Mouse (Mus musculus) embryonic facial prominence, embryonic 15.5 days (tissue): ENCODE results near the gene Thegl. TPM values are rescaled to one million over a fixed set of nuclear protein-coding genes. Genes with fewer than 3 reads are reported as not detected.
A peak's percentile ranks its signal among the peaks of the same experiment; 100 is the strongest.

Experiments used
- ATAC-seq: fragments of 200-750 bp; cut with Nextera tagmentation; 2 replicates; pipeline ENCODE4 v1.8.0; 2017; ENCODE audit warnings: low read depth, moderate TSS enrichment; ENCODE audit not compliant: insufficient number of reproducible peaks, low FRiP score, low TSS enrichment
- H3K27ac ChIP-seq: fragments of 300-500 bp; sonication (generic); replicated peaks from 2 replicates; pipeline ENCODE4 v1.5.1; 2015; ENCODE audit warnings: mild to moderate bottlenecking, inconsistent platforms
- H3K27me3 ChIP-seq: fragments of 300-500 bp; sonication (generic); 2 replicates; pipeline ENCODE4 v1.6.1; 2015; ENCODE audit warnings: inconsistent platforms
- H3K36me3 ChIP-seq: fragments of 300-500 bp; sonication (generic); 2 replicates; pipeline ENCODE4 v1.6.1; 2015; ENCODE audit warnings: mild to moderate bottlenecking, inconsistent platforms
- H3K4me1 ChIP-seq: fragments of 300-500 bp; sonication (generic); 2 replicates; pipeline ENCODE4 v1.6.1; 2015; ENCODE audit warnings: inconsistent platforms
- H3K4me2 ChIP-seq: fragments of 300-500 bp; sonication (generic); replicated peaks from 2 replicates; pipeline ENCODE4 v1.6.1; 2015; ENCODE audit warnings: mild to moderate bottlenecking, inconsistent platforms
- H3K4me3 ChIP-seq: fragments of 300-500 bp; sonication (generic); replicated peaks from 2 replicates; pipeline ENCODE4 v1.5.1; 2015; ENCODE audit warnings: mild to moderate bottlenecking, inconsistent platforms
- H3K9ac ChIP-seq: fragments of 300-500 bp; sonication (generic); 2 replicates; pipeline ENCODE4 v1.6.1; 2015; ENCODE audit warnings: inconsistent platforms
- H3K9me3 ChIP-seq: fragments of 300-500 bp; sonication (generic); replicated peaks from 2 replicates; pipeline ENCODE4 v1.6.1; 2016; ENCODE audit warnings: inconsistent platforms
- WGBS: fragments of 180-500 bp; shearing (Covaris S2); methylation state at CpG from one replicate; pipeline ENCODE4 v1.1.7; 2015; 5-methylcytosine and 5-hydroxymethylcytosine counted together
- polyA plus RNA-seq: library from polyadenylated mRNA; unstranded; fragments of >200 nt; fragmentation: Nextera tagmentation; extraction: Ambion mirVana; gene quantifications from 2 replicates; pipeline ENCODE4 v1.2.1, GENCODE M21; 2015

The Thegl gene
- polyA plus RNA-seq, 1 experiment from 2014 or later = 1.2 TPM

DNA sequence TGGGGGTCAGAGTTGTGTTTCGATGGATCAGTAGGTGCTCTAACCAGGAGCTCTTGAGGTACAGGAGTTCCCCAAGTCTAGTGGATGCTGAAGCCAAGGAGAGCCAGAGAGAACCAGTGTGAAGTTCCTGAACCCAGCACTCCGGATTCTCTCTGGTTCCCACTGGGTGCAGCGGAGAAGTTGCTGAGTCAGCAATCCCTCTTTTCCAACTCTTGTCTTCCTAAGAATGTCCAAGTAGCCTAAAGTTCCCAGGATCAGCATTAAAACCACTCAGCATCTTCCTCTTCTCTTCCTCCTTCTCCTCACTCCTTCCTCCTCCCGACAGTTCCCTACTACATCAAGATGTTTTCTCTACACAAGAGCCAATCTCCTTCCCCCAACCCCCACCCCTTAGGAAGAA, 68.6 kb downstream of the Thegl start:
- H3K36me3 ChIP-seq = no peaks in the 10 kb centered on the region
- no peak for ATAC-seq
- H3K27ac ChIP-seq = no peak overlapping the region
- H3K27me3 ChIP-seq = no peaks in the 10 kb centered on the region
- no peak overlapping the region for H3K9ac ChIP-seq
- no peaks in the 10 kb centered on the region for H3K4me1 ChIP-seq
- WGBS = 91% methylated on average over 4 of the region's 4 CpGs
- no peaks in the 10 kb centered on the region for H3K9me3 ChIP-seq
- no peak overlapping the region for H3K4me2 ChIP-seq
- H3K4me3 ChIP-seq = no peak overlapping the region

DNA sequence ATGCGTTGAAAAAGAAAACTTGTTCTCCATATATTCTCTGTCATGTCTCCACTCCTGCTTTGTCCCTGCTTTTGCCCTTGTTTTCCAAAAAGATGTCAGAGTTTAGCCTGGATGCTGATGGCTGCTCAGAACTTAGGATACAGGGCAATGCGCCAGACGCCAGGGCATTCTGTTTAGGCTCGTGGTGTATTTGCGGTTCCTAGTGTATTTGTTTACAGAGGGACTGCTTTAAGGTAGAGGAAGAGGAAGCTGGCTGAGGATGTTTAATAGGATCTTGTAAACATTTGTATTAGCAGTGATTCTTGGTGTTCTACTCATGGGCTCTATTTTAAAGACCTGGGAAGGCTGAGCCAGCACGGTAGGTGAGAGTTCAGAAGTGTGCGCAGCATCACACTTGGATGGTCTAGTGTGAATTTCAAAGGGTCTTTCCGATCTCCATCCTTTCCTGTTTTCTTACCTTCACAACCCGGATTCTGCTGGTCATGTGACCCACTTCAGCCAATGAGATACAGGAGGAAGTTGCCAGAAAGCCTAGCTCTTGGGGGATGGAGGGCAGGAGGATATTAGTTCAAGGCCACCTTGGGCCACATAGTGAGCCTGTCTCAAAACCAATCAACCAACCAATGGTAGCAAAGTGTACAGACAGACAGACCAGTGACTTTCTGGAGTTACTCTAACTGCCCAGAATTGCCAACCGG, 70.1 kb downstream of the Thegl start:
- no peak for ATAC-seq
- WGBS = 83% methylated on average over 10 of the region's 10 CpGs
- Histone ChIP-seq H3K4me1 (no peaks in the 10 kb centered on the region), H3K27me3 (no peaks in the 10 kb centered on the region), H3K27ac (no peak overlapping the region), H3K4me2 (no peak overlapping the region), H3K4me3 (no peak overlapping the region), H3K9ac (no peak overlapping the region), H3K9me3 (no peaks in the 10 kb centered on the region), H3K36me3 (no peaks in the 10 kb centered on the region)

- no peaks in the 10 kb centered on the region for H3K36me3 ChIP-seq
- H3K27ac ChIP-seq = no peak overlapping the region
- no peak for ATAC-seq
- no peaks in the 10 kb centered on the region for H3K9me3 ChIP-seq
- no peak overlapping the region for H3K4me3 ChIP-seq
- no peak overlapping the region for H3K9ac ChIP-seq
- 87% methylated on average over 7 of the region's 7 CpGs for WGBS
- H3K4me1 ChIP-seq = no peaks in the 10 kb centered on the region
- H3K4me2 ChIP-seq = no peak overlapping the region
- no peaks in the 10 kb centered on the region for H3K27me3 ChIP-seq
Measured at GRCm38 (mm10) chr5:77086541-77086940, 70.7 kb downstream of the Thegl start.

DNA sequence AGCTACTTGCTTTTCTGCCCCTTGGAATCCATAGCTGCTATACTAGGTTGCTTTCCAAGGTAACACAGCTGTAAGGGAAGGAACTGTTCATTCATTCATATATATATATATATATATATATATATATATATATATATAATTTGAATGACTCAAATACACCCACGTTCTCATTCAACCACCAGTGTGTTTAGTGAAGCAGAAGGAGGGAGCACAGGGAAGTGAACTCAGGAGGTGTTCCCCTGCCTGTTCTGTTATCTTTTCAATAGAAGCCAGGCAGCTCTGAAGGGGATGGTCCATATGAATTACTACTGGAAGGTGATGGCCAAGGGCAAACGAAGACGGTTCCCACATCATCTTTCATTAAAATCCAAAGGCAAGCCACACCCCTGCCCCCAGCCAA, 71.3 kb downstream of the Thegl start:
- Histone ChIP-seq H3K9ac (no peak overlapping the region), H3K9me3 (no peaks in the 10 kb centered on the region), H3K4me1 (no peaks in the 10 kb centered on the region), H3K27ac (no peak overlapping the region), H3K4me2 (no peak overlapping the region), H3K4me3 (no peak overlapping the region), H3K36me3 (no peaks in the 10 kb centered on the region), H3K27me3 (no peaks in the 10 kb centered on the region)
- no peak for ATAC-seq
- WGBS = 68% methylated on average over 3 of the region's 3 CpGs

- no peaks in the 10 kb centered on the region for H3K9me3 ChIP-seq
- H3K27ac ChIP-seq = no peak overlapping the region
- 41% methylated on average over 1 of the region's 1 CpGs for WGBS
- 0 out of 2 replicates have a peak, but pooled peaks cover 5% of the 10 kb centered on the region for H3K27me3 ChIP-seq
- H3K4me1 ChIP-seq = peaks cover 3% of the 10 kb centered on the region; the same call in 1 of the 2 replicates
- H3K4me2 ChIP-seq = no peak overlapping the region
- no peak for ATAC-seq
- no peak overlapping the region for H3K9ac ChIP-seq
- H3K4me3 ChIP-seq = no peak overlapping the region
- H3K36me3 ChIP-seq = no peaks in the 10 kb centered on the region
Measured at GRCm38 (mm10) chr5:77089294-77089693, 73.5 kb downstream of the Thegl start.

DNA sequence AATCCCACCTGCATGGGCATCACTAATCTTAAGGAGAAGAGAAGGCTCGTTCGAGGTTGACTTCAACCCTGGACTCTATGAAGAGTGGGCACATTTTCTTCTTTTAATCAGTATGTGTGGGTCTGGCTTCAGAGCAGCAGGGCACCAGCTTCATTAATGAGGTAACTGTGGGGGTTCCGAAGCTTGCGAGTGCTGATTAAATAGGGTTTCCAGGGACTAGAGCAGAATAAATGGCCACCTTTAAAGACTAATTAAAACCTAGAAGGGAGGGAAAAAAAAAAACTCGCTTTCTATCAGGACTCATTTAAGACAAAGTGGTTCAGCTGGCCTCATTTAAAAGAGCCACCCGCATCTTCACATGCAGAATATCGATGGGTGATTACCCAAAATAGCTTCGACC, 74.1 kb downstream of the Thegl start:
- H3K27me3 ChIP-seq = 0 out of 2 replicates have a peak, but pooled peaks cover 5% of the 10 kb centered on the region
- H3K4me2 ChIP-seq = no peak overlapping the region
- no peaks in the 10 kb centered on the region for H3K9me3 ChIP-seq
- peaks cover 8% of the 10 kb centered on the region; the same call in 1 of the 2 replicates for H3K4me1 ChIP-seq
- ATAC-seq = no peak
- H3K36me3 ChIP-seq = no peaks in the 10 kb centered on the region
- H3K9ac ChIP-seq = no peak overlapping the region
- H3K27ac ChIP-seq = no peak overlapping the region
- 69% methylated on average over 8 of the region's 8 CpGs for WGBS
- no peak overlapping the region for H3K4me3 ChIP-seq

- Histone ChIP-seq H3K27me3 (peaks cover 6% of the 10 kb centered on the region; the same call in 1 of the 2 replicates), H3K27ac (no peak overlapping the region), H3K36me3 (no peaks in the 10 kb centered on the region), H3K9ac (no peak overlapping the region), H3K4me2 (no peak overlapping the region), H3K9me3 (no peaks in the 10 kb centered on the region), H3K4me3 (no peak overlapping the region), H3K4me1 (peaks cover 15% of the 10 kb centered on the region; the same call in 1 of the 2 replicates)
- no peak for ATAC-seq
- WGBS = 65% methylated on average over 5 of the region's 5 CpGs
Measured at GRCm38 (mm10) chr5:77090521-77091096, 74.8 kb downstream of the Thegl start.

GRCm38 (mm10) chr5:77091923-77092322, 76.1 kb downstream of the Thegl start:
- Histone ChIP-seq H3K4me1 (peaks cover 16% of the 10 kb centered on the region; the same call in 1 of the 2 replicates), H3K9ac (no peak overlapping the region), H3K27ac (no peak overlapping the region), H3K27me3 (peaks cover 14% of the 10 kb centered on the region; the same call in 1 of the 2 replicates), H3K4me3 (no peak overlapping the region), H3K9me3 (no peaks in the 10 kb centered on the region), H3K4me2 (no peak overlapping the region), H3K36me3 (no peaks in the 10 kb centered on the region)
- WGBS = 82% methylated on average over 3 of the region's 3 CpGs
- ATAC-seq = no peak

DNA sequence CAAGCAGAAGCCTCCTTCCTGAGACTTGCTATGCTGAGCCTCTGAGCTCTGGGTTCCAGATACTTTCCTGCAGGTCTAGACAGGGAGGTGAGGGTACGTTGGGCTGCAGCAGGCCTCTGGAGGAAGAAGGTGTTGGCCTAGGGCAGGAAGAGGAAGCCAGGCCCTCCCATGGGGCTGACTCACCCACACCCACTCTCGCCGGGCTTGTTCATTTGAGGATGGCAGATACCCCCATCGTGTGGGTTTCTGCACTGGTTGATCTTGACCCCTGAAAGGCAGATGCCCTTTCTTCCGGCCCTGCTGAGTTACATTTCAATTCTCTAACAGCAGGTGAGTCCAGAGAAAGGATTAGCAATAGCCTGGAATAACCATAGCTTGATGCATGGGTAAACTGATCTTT, 76.7 kb downstream of the Thegl start:
- Histone ChIP-seq H3K36me3 (no peaks in the 10 kb centered on the region), H3K27ac (no peak overlapping the region), H3K27me3 (peaks cover 14% of the 10 kb centered on the region; the same call in 1 of the 2 replicates), H3K9ac (no peak overlapping the region), H3K4me1 (peaks cover 16% of the 10 kb centered on the region; the same call in 1 of the 2 replicates), H3K9me3 (no peaks in the 10 kb centered on the region), H3K4me2 (no peak overlapping the region), H3K4me3 (no peak overlapping the region)
- 67% methylated on average over 5 of the region's 5 CpGs for WGBS
- no peak for ATAC-seq

GRCm38 (mm10) chr5:77093961-77094360, 78.1 kb downstream of the Thegl start:
- no peak overlapping the region for H3K27ac ChIP-seq

GRCm38 (mm10) chr5:77094510-77095491, 79.0 kb downstream of the Thegl start:
- peak overlapping the region; percentile 99 for H3K4me2 ChIP-seq
- peak overlapping the region; percentile 39 for H3K9ac ChIP-seq
- H3K36me3 ChIP-seq = no peaks in the 10 kb centered on the region
- under 1% methylated on average over 69 of the region's 69 CpGs for WGBS
- peaks cover 14% of the 10 kb centered on the region; the same call in 1 of the 2 replicates for H3K27me3 ChIP-seq
- peak overlapping the region; percentile 61 for H3K4me3 ChIP-seq
- no peak overlapping the region for H3K27ac ChIP-seq
- ATAC-seq = peak; percentile 63
- peaks cover 16% of the 10 kb centered on the region; the same call in 1 of the 2 replicates for H3K4me1 ChIP-seq
- H3K9me3 ChIP-seq = no peaks in the 10 kb centered on the region

More at GRCm38 (mm10) chr5:77093961-77094360, 78.1 kb downstream of the Thegl start:
- Histone ChIP-seq H3K36me3 (no peaks in the 10 kb centered on the region), H3K27me3 (peaks cover 14% of the 10 kb centered on the region; the same call in 1 of the 2 replicates), H3K4me2 (peak overlapping the region; percentile 99), H3K4me1 (peaks cover 16% of the 10 kb centered on the region; the same call in 1 of the 2 replicates), H3K9ac (no peak overlapping the region), H3K4me3 (peak overlapping the region; percentile 61), H3K9me3 (no peaks in the 10 kb centered on the region)
- no peak for ATAC-seq
- WGBS = 33% methylated on average over 8 of the region's 8 CpGs
